Mouse (Mus musculus): ENCODE data around the gene Ostm1.

- TF ChIP-seq CTCF (IDR thresholded peaks at IDR 0.05; ENCODE audit: low read depth, low read length) (no peak), GATA1 (IDR thresholded peaks at IDR 0.05; ENCODE audit: borderline replicate concordance, low read length) (no peak), POLR2AphosphoS5 (IDR thresholded peaks at IDR 0.05; ENCODE audit: insufficient replicate concordance, low read depth, low read length) (no peak), TAL1 (conservative IDR thresholded peaks at IDR 0.05; ENCODE audit: low read depth, low read length) (no peak)
Observed at GRCm38 (mm10) chr10:42585596-42586305, 2.1 kb downstream of the Ostm1 start.
